8 mouse cellular contexts compared by ENCODE assay signal in the genomic region with DNA sequence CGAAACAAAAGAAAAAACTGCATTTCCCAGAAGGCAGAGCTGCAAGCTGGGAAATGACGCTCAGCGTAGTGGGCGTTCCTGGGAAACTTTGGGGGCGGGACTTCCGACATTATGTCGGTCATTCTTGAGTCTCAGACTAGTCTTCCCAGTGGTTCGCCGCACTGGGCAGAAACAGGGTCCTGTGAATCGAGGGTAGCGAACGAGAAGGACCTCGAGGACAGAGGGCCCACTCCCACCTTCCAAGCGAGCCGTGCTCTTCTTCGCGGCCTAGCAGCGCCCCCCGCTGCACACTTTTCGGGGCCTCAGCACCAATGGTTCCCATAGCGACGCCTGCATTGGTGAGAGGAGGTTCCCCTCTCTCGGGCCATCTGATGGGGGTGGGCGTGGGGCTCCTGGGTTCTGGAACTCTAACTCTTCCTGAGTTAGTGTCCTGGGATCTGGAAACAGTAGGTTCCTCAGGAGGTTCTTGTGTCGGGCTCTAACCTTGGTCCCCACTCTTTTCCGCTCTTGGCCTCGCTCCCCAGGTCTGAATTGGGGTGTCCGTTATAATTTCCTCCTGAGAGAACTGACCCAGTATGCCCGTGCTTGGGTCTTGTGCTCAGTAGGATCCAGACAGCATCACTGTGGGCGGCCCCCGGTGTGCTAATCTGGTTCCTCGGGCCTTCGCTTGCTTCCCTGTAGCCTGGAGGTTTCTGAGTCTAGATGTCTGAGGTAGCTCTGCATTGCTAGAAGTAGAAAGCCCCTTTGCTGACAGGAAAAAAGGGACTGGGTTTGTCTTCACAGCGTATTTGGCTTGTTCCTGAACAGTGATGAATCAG. TPM values are rescaled to one million over a fixed set of nuclear protein-coding genes. Genes with fewer than 3 reads are reported as not detected.
DNase-seq lines count a peak whose midpoint lies in the region; ATAC-seq lines count a peak whose summit lies in the region.

No protein-coding gene starts in this region.

- peak; percentile 98 for ATAC-seq in megakaryocyte, adult 5-6 weeks (ENCODE audit: poor library complexity, severe bottlenecking)

- DNase-seq in adrenal gland, adult 18-20 months (ENCODE audit: low spot score in 2 of 2) = peak; percentile 69 to 72
- DNase-seq in embryo, embryonic 10.5 days (ENCODE audit: low spot score) = peak; percentile 90
- DNase-seq in gastrocnemius, postnatal 14 days = peak; percentile 76
- peak; percentile 92 for DNase-seq in induced T-regulatory cell, adult 2 months (ENCODE audit: low read depth)
- peak; percentile 54 to 57 for DNase-seq in left cerebral cortex, adult 8-10 months (ENCODE audit: low spot score in 2 of 2)
- peak; percentile 64 to 74 for DNase-seq in right cerebral cortex, adult 2 months (ENCODE audit: low spot score in 2 of 2)
- DNase-seq in urinary bladder, postnatal 10 days (ENCODE audit: low spot score) = peak; percentile 31

- intact Hi-C loops in gastrocnemius, postnatal 14 days (cut with DNase I; ENCODE audit: low total_unique reads) = no loop called here

RNA-seq across cellular contexts. Expression of a gene that starts 52.8 kb away (rescaled TPM):
- 10 to 100 TPM; 41.9 to 51.7 TPM for total RNA-seq in adrenal gland, adult 18-20 months (2021)
- total RNA-seq in gastrocnemius, postnatal 14 days (2021) = 10 to 100 TPM; 23.9 to 36.8 TPM
- 100 to 1,000 TPM; 103 to 108 (median 105) TPM for total RNA-seq in left cerebral cortex, adult 8-10 months (2022)
- 74.2 and 76.0 TPM in 2 replicates for total RNA-seq in megakaryocyte, adult 5-6 weeks (2015)
- 34.1 and 35.3 TPM in 2 replicates for total RNA-seq in megakaryocyte, adult 5-6 weeks (2017)

Comparison
In these comparisons a context has a peak if more than half of its experiments do, and no peak if none do; other contexts are left out.
1. Peak in every context shown above with its lines: DNase-seq and ATAC-seq.
2. DNase-seq: peak in every context shown above with its lines; median percentile 92 in induced T-regulatory cell, adult 2 months; 90 in embryo, embryonic 10.5 days; 76 in gastrocnemius, postnatal 14 days; 70 in adrenal gland, adult 18-20 months; 69 in right cerebral cortex, adult 2 months; 56 in left cerebral cortex, adult 8-10 months; 31 in urinary bladder, postnatal 10 days.